Mouse (Mus musculus) small intestine, adult 2 months (tissue): Measurements from ENCODE around the gene Cdc42ep1. TPM values are rescaled to one million over a fixed set of nuclear protein-coding genes. Genes with fewer than 3 reads are reported as not detected.
A peak's percentile ranks its signal among the peaks of the same experiment; 100 is the strongest.
"Not testable (repeated sequence)": the region's sequence is repeated elsewhere in the genome, so short reads cannot be mapped to it uniquely, and the experiment has no call there.

Experiments used
- H3K27ac ChIP-seq: fragments of 200-500 bp; 2 replicates; pipeline ENCODE4 v1.5.1; 2012; ENCODE audit warnings: low read depth, low read length, control low read depth, inconsistent platforms; ENCODE audit not compliant: insufficient read depth
- H3K27me3 ChIP-seq: fragments of 200-500 bp; 2 replicates; pipeline ENCODE4 v1.6.1; 2012; ENCODE audit warnings: mild to moderate bottlenecking, moderate library complexity, low read length, inconsistent platforms; ENCODE audit not compliant: control insufficient read depth, insufficient read depth
- H3K36me3 ChIP-seq: fragments of 200-500 bp; 2 replicates; pipeline ENCODE4 v1.6.1; 2012; ENCODE audit warnings: mild to moderate bottlenecking, low read length, control low read depth, inconsistent platforms; ENCODE audit not compliant: control insufficient read depth, insufficient read depth
- H3K4me1 ChIP-seq: fragments of 200-500 bp; 2 replicates; pipeline ENCODE4 v1.6.1; 2012; ENCODE audit warnings: low read length, inconsistent platforms, mixed read lengths; ENCODE audit not compliant: control insufficient read depth, insufficient read depth, insufficient read length
- H3K4me3 ChIP-seq: fragments of 200-500 bp; 2 replicates; pipeline ENCODE4 v1.5.1; 2012; ENCODE audit warnings: low read depth, mild to moderate bottlenecking, control low read depth, inconsistent platforms, low read length, moderate library complexity
- CTCF ChIP-seq: fragments of 200-500 bp; IDR thresholded peaks from 2 replicates; pipeline ENCODE4 v1.5.1; 2012; ENCODE audit warnings: low read depth, mild to moderate bottlenecking, control low read depth, inconsistent platforms, low read length, moderate library complexity, mixed read lengths; ENCODE audit not compliant: insufficient replicate concordance, insufficient read length; ENCODE audit errors: extremely low read depth
- POLR2A ChIP-seq: fragments of 200-500 bp; IDR thresholded peaks from 2 replicates; pipeline ENCODE4 v1.6.1; 2012; ENCODE audit warnings: low read depth, mild to moderate bottlenecking, control low read depth, inconsistent platforms, low read length, moderate library complexity
- WGBS: fragments of 180-500 bp; shearing (Covaris S2); methylation state at CpG from one replicate; pipeline ENCODE4 v1.1.7; 2018; 5-methylcytosine and 5-hydroxymethylcytosine counted together
- polyA plus RNA-seq: library from polyadenylated mRNA; depleted of rRNA; stranded (reverse); fragments of >200 nt; gene quantifications from 2 replicates; pipeline ENCODE4 v1.2.3, GENCODE M21; 2012

The Cdc42ep1 gene
- polyA plus RNA-seq, 1 experiment = 18.9 TPM

- H3K36me3 ChIP-seq = no peaks in the 10 kb centered on the region
- no peak overlapping the region for H3K4me3 ChIP-seq
- H3K27ac ChIP-seq = peak overlapping the region; percentile 96
- peaks cover 17% of the 10 kb centered on the region for H3K4me1 ChIP-seq
- no peaks in the 10 kb centered on the region for H3K27me3 ChIP-seq
- no peak for TF ChIP-seq CTCF
- no peak for TF ChIP-seq POLR2A
- WGBS = 62% methylated on average over 5 of the region's 5 CpGs
These were observed 33.1 kb downstream of the Cdc42ep1 start for GRCm38 (mm10) chr15:78875537-78875936.

DNA sequence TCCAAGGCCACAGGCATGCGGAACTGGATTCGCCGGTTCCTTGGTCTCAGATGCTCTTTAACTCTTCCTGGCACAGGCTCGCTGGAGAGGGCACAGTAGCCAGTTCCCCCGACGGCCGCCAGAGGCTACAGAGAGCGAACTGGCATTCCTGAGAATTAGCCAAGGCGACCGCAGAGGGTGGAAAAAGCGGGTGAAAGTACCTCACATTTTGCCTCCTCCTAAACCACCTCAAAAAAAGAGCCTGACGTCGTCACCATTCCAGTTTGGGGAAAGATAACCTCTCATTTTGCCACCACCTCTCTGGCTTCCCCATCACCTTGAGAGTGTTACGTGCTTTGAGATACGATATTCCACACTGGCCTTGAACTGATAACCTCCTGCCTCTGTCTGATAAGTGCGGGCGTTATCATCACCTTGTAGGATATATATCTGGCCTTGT, 33.9 kb downstream of the Cdc42ep1 start:
- Histone ChIP-seq H3K27me3 (no peaks in the 10 kb centered on the region), H3K27ac (peak overlapping the region; percentile 96), H3K4me3 (peak overlapping the region; percentile 70; the same call in 1 of the 2 replicates), H3K4me1 (peaks cover 17% of the 10 kb centered on the region), H3K36me3 (peaks cover 4% of the 10 kb centered on the region)
- WGBS = 3% methylated on average over 17 of the region's 17 CpGs
- TF ChIP-seq CTCF (peak; percentile 79; the same call in 1 of the 2 replicates), POLR2A (peak; percentile 19; the same call in 1 of the 2 replicates)

DNA sequence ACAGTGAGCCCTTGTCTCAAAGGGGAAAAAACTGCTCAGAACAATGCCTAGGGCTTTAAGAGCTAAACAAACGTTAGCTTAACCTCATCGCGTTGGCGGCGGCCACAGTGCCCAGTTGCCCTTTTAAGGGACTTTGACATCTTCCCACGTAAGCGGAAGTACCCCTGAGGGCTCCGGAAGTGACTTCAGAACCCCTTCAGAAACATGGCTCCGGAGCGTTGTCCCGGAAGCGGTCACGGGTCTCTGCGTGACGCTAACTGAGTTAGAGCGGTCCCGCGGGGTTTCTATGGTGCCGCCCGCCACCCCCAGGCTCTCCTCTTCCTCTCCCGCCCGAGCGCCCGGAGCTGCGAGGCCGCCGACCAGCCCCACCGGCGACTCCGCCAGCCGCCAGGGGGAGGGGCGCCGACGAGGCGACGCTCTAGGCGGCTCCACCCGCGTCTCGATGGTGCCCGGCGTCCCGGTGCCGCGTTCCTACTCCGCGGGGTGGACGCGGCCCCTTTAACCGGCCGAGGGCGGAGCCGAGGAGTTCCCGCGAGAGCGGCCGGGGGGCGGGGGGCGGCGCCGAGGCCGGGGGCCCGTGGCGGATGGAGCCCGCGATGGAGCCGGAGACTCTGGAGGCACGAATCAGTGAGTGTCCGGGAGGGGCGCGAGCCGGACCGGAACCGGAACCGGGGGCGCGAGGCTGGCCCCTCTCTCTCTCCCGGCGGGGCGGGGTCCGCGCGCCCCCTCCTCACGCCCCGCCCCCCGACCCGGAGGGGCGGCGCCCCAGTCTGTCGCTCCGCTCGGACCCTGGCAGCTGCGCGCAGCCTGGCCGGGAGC, 34.8 kb downstream of the Cdc42ep1 start, which contains the start of gene Gga1:
TSS of gene Gga1 (plus strand) at position 200 of the 819 bp plus-strand sequence.
- H3K4me3 ChIP-seq = peak within 1 kb of the TSS; percentile 70
- TF ChIP-seq POLR2A = peak; percentile 74
- TF ChIP-seq CTCF = peak; percentile 12; the same call in 1 of the 2 replicates

GRCm38 (mm10) chr15:78877810-78878390, 35.5 kb downstream of the Cdc42ep1 start:
- no peaks in the 10 kb centered on the region for H3K27me3 ChIP-seq
- H3K27ac ChIP-seq = peak overlapping the region; percentile 77
- TF ChIP-seq POLR2A = no peak
- no peak for TF ChIP-seq CTCF
- 2% methylated on average over 17 of the region's 17 CpGs for WGBS
- peak overlapping the region; percentile 70 for H3K4me3 ChIP-seq
- peaks cover 17% of the 10 kb centered on the region for H3K4me1 ChIP-seq
- peaks cover 20% of the 10 kb centered on the region for H3K36me3 ChIP-seq

More for the DNA sequence above, 34.8 kb downstream of the Cdc42ep1 start, which contains the start of gene Gga1:
- peak within 1 kb of the TSS; percentile 96 for H3K27ac ChIP-seq
- H3K36me3 ChIP-seq = peaks cover 13% of the 10 kb centered on the region
- H3K4me1 ChIP-seq = peaks cover 17% of the 10 kb centered on the region
- WGBS = under 1% methylated on average over 82 of the region's 95 CpGs
- no peaks in the 10 kb centered on the region for H3K27me3 ChIP-seq

- Histone ChIP-seq H3K36me3 (peaks cover 30% of the 10 kb centered on the region), H3K4me3 (0 out of 2 replicates have a peak overlapping the region, but pooled peaks have one; percentile 3), H3K4me1 (peaks cover 17% of the 10 kb centered on the region), H3K27ac (peak overlapping the region; percentile 31)
- 21% methylated on average over 7 of the region's 7 CpGs for whole genome bisulfite sequencing
- H3K27me3 ChIP-seq = not testable (repeated sequence)
These were observed 36.5 kb downstream of the Cdc42ep1 start for GRCm38 (mm10) chr15:78878792-78879516.

GRCm38 (mm10) chr15:78880432-78880831, 38.0 kb downstream of the Cdc42ep1 start:
- Histone ChIP-seq H3K27me3 (no peaks in the 10 kb centered on the region), H3K4me1 (peaks cover 15% of the 10 kb centered on the region), H3K36me3 (peaks cover 43% of the 10 kb centered on the region), H3K27ac (no peak overlapping the region), H3K4me3 (no peak overlapping the region)
- TF ChIP-seq CTCF (no peak), POLR2A (no peak)
- WGBS = 93% methylated on average over 8 of the region's 8 CpGs
